Mouse (Mus musculus): ENCODE results near the gene Carhsp1.

- TF ChIP-seq POLR2A (IDR thresholded peaks at IDR 0.05; ENCODE audit: borderline replicate concordance, control insufficient read depth, low read depth, low read length) (no peak), CTCF (IDR thresholded peaks at IDR 0.05; ENCODE audit: control insufficient read depth, insufficient read depth, low read length) (no peak)
Observed at GRCm38 (mm10) chr16:8656256-8656655, 15.7 kb downstream of the Carhsp1 start.

All from bone marrow, adult 2 months (tissue).